Mouse (Mus musculus) right cerebral cortex, adult 2 months (tissue): Measurements from ENCODE around the gene Zswim1.

Source experiments
- DNase-seq, 2 experiments: peaks; one replicate each; pipeline ENCODE4 v3.0.0; 2021 to 2022; ENCODE audit warnings: low spot score in 2 of 2

Zswim1 gene

GRCm38 (mm10) chr2:164822636-164823165 is at the start of gene Zswim1:
TSS of gene Zswim1 (plus strand) at chr2:164822686.
- peak; percentile 100 for DNase-seq

- no peak for DNase-seq
Measured at GRCm38 (mm10) chr2:164773229-164773988, 49.1 kb upstream of the Zswim1 start.

- no peak for DNase-seq
Measured at GRCm38 (mm10) chr2:164773989-164774364, 48.5 kb upstream of the Zswim1 start.

DNA sequence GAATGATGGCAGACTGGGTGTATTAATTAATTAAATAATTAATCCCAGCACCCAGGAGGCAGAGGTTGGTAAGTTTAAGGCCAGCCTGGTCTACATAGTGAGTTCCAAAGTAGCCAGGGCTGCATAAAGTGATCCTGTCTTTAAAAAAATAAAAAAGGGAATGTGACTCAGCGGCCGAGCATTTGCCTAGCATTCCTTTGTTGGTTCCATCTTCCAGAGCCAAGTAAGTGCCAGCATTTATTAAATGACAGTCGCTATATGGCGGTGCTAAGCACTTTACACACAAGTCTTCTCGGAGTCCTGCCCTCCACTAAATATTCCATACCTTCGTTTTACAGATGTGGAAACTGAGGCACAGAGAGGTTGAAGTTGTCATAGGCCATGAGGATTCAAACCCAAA is 46.4 kb upstream of the Zswim1 start:
- no peak for DNase-seq

- DNase-seq = no peak
Measured at GRCm38 (mm10) chr2:164776801-164777200, 45.7 kb upstream of the Zswim1 start.

GRCm38 (mm10) chr2:164777246-164778014 is 45.1 kb upstream of the Zswim1 start:
- DNase-seq = no peak

DNA sequence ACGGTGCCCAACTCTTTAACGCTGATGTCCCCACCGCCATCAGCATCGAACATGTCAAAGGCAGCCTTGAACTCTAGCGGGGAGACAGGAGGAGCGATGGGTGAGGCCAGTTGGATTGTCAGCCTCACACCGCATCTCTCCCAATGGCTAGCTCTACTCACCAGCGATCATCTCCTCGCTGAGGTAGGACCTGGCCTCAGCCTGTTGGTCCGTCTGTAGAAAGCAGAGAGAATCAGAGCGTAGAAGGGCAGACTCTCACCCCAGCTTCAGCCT is 44.5 kb upstream of the Zswim1 start:
- no peak for DNase-seq

GRCm38 (mm10) chr2:164778809-164779208 is 43.7 kb upstream of the Zswim1 start:
- DNase-seq = no peak

DNA sequence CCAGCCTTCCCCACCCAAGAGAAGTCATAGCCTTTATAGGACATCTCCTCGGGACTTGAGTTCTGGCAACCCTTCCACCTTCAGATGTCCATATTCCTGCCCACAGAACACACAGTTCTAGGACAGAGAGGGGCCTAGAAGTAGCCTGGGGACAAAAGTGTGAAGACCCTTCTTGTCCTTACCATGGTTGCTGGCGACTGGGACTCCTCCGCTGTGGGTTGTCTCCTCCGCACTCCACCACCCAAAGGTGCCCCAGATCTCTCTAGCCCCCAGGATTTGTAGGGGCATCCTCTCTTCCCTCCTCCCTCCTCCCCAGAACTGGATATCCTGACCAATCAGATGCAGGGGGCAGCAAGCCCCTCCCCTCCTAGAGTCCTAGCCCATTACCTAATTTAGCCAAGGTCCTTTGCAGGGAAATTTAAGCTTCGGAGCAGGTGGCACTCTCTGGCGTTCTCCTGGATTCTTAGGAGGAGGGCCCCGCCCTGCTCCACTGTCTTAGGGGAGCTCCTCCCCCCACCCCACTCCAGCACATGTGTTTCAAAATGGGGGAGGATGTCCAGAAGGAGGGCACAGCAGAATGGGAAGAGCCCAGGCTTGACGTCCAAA is 42.9 kb upstream of the Zswim1 start, which contains the start of gene Tnnc2:
Gene Tnnc2, minus strand, starts transcription at position 487 of the 606 bp plus-strand sequence.
- DNase-seq = no peak

GRCm38 (mm10) chr2:164781876-164782275 is 40.6 kb upstream of the Zswim1 start:
- no peak for DNase-seq

DNA sequence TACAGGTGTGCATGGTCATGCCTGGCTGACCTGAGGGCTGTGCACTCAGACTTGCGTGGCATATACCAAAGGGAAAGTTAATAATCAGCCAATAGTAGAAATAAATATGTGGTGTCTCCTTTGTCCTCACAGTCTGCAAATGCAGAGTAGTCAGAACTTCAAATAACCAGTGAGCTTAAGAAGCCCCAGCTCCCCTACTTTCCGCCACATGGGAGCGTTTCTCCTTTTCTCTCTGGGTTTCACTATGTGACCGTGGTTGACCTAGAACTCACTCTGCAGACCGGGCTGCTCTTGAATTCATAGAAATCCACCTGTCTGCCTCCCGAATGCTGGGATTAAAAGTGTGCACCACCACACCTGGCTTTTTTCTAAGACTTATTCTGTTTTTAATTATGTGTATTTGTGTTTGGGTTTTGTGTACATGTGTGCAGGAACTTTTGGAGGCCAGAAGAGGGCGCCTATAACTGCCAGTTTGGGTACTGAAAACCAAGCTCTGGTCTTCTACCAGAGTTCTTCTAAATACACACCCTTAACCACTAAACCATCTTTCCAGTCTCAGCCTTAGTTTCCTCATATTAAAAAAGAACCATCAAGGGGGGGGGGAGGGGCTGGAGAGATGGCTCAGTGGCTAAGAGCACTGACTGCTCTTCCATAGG is 38.4 kb upstream of the Zswim1 start:
- no peak for DNase-seq

- DNase-seq = no peak
Measured at GRCm38 (mm10) chr2:164784869-164785420, 37.5 kb upstream of the Zswim1 start.

DNA sequence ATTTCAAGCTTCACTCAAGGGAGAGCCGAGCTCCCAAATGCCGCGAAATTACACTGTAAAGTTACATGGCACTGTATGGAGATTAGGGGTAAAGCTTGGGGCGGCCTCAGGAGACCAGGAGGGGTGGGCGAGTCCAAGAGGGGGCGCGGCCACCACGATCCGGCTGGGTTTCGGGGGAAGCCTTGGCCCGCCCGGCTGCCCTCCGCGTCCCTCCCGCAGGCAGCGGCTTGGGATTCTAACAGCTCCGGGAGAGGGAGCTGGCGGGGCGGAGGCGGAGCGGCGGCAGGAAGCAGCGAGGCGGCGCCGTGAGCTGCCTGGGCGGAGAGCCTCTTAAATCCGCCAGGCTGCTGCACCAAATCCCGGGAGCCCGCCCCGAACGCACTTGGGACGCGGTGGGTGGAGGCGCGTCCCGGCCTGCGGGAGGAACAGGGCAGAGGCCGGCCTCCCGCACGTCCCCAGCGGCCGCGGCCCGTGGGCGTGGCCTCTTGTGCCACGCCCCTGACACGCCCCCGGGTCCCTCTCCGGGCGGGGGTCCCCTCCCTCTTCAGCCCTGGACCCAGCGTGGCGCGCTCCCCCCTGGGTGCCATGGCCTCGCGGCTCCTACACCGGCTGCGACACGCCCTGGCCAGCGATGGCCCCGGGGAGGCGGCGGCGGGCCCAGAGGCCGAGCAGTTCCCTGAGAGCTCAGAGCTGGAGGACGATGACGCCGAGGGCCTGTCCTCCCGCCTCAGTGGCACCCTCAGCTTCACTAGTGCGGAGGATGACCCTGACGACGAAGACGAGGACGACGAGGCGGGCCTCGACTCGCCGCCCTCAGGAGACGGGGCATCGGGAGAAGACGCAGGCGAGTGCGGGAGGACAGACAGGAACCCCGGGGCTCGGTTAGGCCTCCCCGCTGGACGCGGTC is 36.8 kb upstream of the Zswim1 start, which contains the start of gene Snx21:
Gene Snx21, plus strand, starts transcription at position 343 of the 907 bp plus-strand sequence.
- DNase-seq = peak; percentile 85 to 86

DNA sequence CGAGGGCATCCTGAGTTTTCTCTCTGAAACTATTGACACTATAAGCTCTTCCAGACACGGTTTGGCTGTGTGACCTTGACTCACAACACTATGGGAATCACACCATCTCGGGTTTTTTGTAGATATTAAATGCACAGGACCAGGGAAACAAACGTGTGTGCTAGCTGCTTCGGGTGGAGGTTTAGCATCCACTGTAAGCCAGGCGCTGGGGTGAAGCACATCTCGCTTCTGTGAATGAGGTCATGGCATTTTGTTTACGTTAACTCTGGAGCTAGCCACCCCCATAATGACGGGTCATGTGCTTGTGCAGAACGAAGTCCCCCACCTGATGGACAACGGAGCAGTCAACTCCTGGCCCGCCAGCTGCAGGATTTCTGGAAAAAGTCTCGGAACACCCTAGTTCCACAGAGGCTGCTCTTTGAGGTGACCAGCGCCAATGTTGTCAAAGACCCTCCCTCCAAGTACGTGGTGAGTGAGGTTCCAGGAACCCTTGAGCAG is 36.0 kb upstream of the Zswim1 start:
- no peak for DNase-seq

DNA sequence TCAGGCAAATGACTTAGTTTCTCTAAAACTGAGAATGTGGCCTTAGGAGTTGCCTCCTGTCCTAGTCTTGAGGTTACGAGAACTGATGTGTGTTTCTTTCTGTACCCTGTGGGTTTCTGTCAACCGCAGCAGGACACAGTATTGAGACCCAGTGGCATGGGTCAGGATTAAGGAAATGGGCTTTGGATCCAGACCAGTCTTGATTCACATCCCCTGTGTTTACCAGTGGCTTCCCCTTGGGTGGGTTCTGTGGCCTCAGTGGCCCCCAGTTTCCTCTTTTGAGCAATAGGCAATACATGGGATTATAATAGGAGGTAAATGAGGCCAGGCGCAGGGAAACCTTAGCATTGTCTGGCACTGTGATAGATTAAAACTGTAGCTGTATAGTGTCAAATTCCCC is 35.5 kb upstream of the Zswim1 start:
- no peak for DNase-seq

DNA sequence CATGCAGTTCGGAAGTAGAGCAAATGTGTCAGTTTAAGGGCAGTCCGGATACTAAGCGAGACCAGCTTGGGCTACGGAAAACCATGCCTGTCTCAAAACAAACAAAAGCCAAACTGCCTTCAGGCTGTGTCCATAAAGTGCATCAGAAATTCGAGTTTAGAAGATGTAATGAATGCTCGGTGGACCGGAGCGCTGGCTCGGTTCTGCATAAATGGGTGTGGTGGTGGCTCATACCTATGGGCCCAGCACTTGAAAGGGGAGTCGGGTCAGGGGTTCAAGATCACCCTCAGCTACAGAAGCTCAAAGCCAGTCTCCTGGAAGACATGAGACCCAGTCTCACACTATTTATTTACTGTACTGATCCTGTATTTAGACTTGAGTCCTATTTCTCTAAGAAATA is 34.7 kb upstream of the Zswim1 start:
- no peak for DNase-seq

GRCm38 (mm10) chr2:164788411-164788810 is 34.1 kb upstream of the Zswim1 start:
- no peak for DNase-seq

GRCm38 (mm10) chr2:164790451-164790850 is 32.0 kb upstream of the Zswim1 start:
- no peak for DNase-seq

DNA sequence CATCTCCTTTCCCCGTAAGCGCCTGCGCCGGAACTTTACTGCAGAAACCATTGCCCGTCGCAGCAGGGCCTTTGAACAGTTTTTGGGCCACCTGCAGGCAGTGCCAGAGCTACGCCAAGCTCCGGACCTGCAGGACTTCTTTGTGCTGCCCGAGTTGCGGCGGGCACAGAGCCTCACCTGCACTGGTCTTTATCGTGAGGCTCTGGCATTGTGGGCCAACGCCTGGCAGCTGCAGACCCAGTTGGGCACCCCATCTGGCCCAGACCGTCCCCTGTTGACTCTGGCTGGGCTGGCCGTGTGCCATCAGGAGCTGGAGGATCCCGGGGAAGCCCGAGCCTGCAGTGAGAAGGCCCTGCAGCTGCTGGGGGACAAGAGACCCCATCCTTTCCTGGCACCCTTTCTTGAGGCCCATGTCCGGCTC is 30.6 kb upstream of the Zswim1 start:
- no peak for DNase-seq

GRCm38 (mm10) chr2:164792400-164793190 is 29.9 kb upstream of the Zswim1 start:
- no peak for DNase-seq
